Mouse (Mus musculus) liver (tissue): Measurements from ENCODE around the gene Fgd6.

Experiments used
- DNase-seq: peaks from one replicate; pipeline ENCODE4 v3.0.0-alpha.2; 2020; ENCODE audit warnings: mixed read lengths

The Fgd6 gene

GRCm38 (mm10) chr10:94140227-94140931 lies 104.6 kb downstream of the Fgd6 start:
- no peak for DNase-seq

GRCm38 (mm10) chr10:94142427-94142826 lies 106.6 kb downstream of the Fgd6 start:
- DNase-seq: no peak

GRCm38 (mm10) chr10:94144581-94144980 lies 108.8 kb downstream of the Fgd6 start:
- DNase-seq: no peak

DNA sequence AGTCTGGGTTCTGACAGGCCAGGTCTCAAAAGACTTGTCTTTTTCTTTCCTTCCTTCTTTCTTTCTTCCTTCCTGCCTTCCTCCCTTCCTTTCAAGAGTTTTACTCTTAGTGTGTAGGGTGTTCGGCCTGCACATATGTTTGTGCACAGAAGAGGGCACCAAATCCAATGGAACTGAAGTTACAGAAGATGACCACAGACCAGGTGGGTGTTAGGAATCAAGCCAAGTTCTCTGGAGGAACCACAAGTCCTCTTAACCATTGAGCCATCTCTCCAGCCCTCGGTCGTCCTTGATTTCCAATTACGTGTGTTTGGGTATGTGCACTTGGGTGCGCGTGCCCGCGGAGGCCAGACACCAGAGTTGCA lies 111.6 kb downstream of the Fgd6 start:
- no peak for DNase-seq

- DNase-seq: peak; percentile 86
Measured at GRCm38 (mm10) chr10:94147756-94148531, 112.1 kb downstream of the Fgd6 start, which contains the start of gene Nr2c1. TSS of gene Nr2c1 (plus strand) at chr10:94148023.

DNA sequence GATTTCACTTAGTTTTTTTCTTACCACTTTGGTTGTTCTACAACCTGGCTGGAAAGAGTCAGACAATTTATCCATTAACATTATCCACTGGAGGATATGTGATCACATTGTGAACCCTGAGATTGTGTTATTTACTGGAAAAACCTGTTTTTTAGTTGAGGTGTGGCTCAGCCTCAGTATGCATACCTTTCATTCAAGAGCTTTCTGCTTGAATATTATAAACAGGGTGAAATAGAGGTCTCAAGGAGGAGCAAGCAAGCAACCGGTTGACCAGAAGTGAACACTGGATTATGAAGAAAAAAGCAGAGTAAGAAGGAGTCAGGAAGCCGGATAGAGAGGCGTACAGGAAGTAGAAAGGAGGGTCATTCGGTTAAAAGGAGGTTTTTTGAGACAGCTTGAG lies 115.7 kb downstream of the Fgd6 start:
- no peak for DNase-seq

- DNase-seq: no peak
Measured at GRCm38 (mm10) chr10:94153841-94154240, 118.0 kb downstream of the Fgd6 start.

DNA sequence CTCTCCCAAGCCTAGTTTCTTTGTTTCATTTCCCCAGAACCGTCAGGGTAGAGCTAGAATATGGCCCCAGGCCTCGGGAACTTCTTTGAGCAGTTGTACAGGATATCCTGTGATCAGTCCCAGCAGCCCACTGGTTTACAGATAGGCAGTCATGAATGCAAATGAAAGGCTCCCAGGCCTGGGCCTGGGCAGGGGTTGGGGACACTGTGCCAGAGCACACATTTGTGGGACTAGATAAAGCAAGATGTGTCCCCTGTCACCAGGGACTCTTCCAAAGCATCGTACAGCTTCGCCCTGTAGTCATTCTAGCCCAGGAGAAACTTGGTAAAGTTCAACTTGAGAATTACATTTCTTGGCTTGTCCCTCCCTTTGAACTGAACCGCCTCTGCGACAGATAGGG lies 123.2 kb downstream of the Fgd6 start:
- no peak for DNase-seq

- no peak for DNase-seq
Measured at GRCm38 (mm10) chr10:94159406-94159805, 123.6 kb downstream of the Fgd6 start.

GRCm38 (mm10) chr10:94161051-94161765 lies 125.4 kb downstream of the Fgd6 start:
- DNase-seq: no peak

GRCm38 (mm10) chr10:94162031-94162430 lies 126.2 kb downstream of the Fgd6 start:
- DNase-seq: no peak

- no peak for DNase-seq
Measured at GRCm38 (mm10) chr10:94164104-94164845, 128.5 kb downstream of the Fgd6 start.

DNA sequence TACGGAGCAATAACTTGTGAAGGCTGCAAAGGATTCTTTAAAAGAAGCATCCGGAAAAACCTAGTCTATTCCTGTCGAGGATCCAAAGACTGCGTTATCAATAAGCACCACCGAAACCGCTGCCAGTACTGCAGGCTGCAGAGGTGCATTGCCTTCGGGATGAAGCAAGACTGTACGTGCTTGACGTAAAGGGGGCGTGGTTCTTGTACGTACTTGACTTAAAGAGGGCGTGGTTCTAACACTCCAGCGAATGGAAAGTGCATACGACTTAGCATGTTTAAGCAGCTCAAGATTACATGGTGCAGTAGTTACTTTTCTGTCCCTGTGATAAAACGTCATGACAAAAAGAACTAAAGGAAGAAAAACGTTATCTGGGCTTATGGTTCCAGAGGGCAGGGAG lies 129.6 kb downstream of the Fgd6 start:
- DNase-seq: no peak

DNA sequence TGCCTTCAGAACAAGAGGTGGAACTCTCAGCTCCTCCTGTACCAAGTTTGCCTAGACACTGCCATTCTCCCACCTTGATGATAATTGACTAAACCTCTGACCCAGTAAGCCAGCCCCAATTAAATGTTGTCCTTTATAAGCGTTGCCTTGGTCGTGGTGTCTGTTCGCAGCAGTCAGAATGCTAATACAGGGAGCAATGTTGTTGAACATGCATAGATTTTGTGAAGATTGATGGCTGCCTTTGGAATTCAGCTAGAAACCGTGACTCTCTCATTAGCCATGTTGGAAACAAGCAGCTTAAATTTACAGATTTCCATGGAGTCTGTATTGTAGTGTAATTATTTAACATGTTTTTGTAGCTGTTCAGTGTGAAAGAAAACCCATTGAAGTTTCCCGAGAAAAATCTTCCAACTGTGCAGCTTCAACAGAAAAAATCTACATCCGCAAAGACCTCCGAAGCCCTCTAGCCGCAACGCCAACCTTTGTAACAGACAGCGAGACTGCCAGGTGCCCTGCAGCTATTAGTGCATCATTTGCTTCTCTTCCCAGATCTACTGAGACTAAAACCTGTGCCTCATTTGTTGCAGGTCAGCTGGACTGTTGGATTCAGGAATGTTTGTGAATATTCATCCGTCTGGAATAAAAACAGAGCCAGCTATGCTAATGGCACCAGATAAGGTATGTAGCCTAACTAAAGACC lies 131.4 kb downstream of the Fgd6 start:
- no peak for DNase-seq

DNA sequence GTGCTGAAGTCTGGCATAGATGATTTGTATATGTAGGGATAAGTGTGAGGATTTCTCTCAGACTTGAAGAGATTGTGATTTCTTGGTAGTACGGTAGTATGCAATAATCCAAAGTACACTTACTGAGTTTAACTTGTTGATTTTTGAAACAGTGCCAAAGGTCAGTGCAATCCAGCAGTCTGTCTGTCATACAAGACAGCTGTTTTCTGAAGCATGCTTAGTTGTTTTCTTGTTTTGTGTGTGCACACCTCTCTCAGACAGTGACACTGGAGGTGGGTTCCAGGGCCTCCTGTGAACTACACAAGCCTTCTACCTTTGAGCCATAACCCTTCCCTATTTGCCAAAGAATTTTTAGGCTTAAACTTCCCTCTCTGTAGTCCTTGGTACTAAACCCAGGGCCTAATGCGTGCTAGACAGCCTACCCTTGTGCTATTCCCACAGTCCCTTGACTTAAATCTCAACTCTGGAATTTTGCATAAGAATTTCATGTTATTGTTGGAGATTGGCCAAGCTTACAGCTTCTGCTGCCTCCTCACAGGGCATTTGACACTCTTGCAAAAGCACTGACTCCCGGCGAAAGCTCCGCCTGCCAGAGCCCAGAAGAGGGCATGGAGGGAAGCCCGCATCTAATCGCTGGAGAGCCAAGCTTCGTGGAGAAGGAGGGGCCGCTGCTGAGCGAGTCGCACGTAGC lies 135.8 kb downstream of the Fgd6 start:
- DNase-seq: peak; percentile 17

- DNase-seq: no peak
Measured at GRCm38 (mm10) chr10:94172137-94172536, 136.3 kb downstream of the Fgd6 start.

DNA sequence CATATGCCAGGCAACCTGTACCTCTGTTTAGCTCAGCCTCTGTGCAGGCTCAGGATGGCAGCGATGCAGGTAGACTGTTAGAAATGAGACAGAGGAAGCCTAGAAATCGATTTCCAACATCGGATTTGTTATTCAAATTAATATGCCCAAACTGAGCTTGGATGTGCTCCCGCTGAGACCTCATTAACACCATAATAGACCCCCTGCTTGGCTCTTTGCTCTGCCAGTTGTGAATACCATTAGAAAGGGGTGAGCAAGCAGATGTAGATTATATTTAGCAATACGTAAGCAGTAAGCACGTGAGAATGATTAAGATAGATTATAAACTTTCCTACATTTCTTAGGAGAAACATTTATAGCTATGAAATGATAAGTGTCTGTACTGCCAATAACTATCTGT lies 136.9 kb downstream of the Fgd6 start:
- no peak for DNase-seq

DNA sequence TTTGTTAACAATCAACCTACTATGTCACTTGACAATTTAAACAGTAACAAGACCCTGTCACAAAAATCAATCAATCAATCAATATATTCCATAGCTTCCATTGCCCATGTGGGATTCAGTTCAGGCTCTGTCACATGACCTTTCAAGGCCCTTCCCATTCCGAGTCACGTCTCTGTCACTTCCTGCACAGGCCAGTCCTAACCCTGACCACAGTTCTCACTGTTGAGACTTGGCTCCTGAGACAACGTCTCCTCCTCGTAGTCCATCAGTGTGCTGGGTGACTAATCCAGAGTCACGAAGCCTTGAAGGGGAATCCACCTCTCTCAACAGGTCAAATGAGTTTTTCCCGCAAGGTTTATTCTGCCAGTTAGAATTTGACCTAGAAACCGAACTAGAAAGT lies 138.9 kb downstream of the Fgd6 start:
- no peak for DNase-seq

GRCm38 (mm10) chr10:94183199-94183598 lies 147.4 kb downstream of the Fgd6 start:
- no peak for DNase-seq
